Mouse (Mus musculus) embryonic fibroblast, embryonic 13.5 days (primary cell): ENCODE measurements around the gene Ttyh3.

Experiments used
- CTCF ChIP-seq: IDR thresholded peaks from 2 replicates; pipeline ENCODE4 v1.5.1; 2011; ENCODE audit warnings: mild to moderate bottlenecking, control low read depth, low read length, moderate library complexity, borderline replicate concordance; ENCODE audit not compliant: insufficient read depth
- POLR2A ChIP-seq: IDR thresholded peaks from 2 replicates; pipeline ENCODE4 v1.6.1; 2011; ENCODE audit warnings: low read depth, mild to moderate bottlenecking, control low read depth, low read length, moderate library complexity

DNA sequence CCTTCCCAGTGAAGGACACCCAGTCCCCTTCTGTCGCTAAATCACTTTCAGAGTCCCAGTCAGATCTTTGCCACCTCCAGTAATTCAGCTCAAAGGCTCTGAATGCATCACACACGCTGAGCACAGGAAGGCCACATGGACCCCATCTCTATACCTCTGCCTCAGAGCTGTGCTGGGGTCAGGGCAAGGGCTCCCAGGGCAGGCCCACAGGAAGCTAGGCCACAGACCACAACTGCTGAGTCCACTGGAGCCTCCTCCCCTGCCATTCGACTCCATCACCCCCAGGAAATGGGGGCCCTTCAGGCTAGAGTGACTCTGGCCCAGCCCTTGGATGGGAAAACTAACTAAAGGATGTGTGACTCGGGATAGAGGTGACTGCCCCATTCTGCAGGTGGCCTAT, 25.0 kb downstream of the Ttyh3 start:
- TF ChIP-seq POLR2A, result no peak
- no peak for TF ChIP-seq CTCF
